Mouse (Mus musculus): ENCODE results near the gene Tnnt2.
A peak's percentile ranks its signal among the peaks of the same experiment; 100 is the strongest.

Gene Tnnt2

DNA sequence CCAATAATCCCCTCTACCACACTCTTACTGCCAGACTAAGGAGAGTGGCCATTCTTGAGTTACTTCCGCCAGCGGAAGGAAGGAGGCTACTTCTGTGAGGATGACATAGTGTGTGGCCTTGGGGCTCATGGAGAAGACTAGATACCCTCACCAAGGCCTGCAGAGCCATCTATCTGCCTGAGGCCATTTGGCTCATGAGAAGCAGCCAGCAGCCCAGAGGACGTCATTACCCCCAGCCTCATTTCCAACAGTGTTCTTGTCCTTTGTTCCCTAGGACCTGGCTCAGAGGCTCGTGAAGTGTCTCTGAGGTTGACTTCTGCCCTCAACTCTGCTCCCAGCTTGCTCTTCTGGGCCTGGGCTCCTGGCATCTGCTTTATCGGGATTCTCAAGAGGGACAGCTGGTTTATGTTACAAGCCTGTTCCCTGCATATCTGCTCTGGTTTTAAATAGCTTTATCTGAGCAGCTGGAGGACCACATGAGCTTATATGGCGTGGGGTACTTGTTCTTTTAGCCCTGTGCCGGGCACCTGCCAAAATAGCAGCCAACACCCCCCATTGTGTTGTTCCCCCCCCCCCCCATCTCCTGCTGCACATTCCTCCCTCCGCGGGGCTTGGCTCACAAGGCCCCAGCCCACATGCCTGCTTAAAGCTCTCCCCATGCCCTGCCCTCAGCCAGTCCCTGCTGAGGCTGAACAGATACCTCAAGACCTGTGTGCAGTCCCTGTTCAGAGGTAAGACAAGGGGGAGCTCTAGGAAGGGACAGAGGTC, at the start of gene Tnnt2:
Tnnt2 (plus strand) TSS at position 639 of the 768 bp plus-strand sequence.
- DNase-seq (ENCODE audit: low spot score) = no peak

DNA sequence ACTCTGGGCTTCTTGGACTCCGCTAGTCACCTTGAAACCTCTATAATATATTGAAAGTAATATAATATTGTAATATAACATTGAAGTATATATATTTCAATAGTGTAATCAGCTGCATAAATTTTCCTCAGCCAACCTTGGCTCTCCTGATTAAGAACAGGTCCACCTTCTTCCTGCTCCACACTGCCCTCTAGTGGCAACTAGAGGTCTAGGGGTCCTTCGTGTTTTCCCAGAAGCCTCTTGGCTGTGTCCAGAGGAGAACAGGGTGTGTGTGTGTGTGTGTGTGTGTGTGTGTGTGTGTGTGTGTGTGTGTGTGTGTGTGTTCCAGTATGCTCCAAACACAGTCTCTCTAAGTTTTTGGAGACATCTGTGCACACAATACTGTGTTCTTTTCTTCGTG, 48.4 kb upstream of the Tnnt2 start:
- peak; percentile 54 for DNase-seq (ENCODE audit: low spot score)

GRCm38 (mm10) chr1:135788708-135789107, 47.4 kb upstream of the Tnnt2 start:
- DNase-seq (ENCODE audit: low spot score) = no peak

- DNase-seq (ENCODE audit: low spot score) = peak; percentile 46
These were observed 46.3 kb upstream of the Tnnt2 start for GRCm38 (mm10) chr1:135789815-135790214.

DNA sequence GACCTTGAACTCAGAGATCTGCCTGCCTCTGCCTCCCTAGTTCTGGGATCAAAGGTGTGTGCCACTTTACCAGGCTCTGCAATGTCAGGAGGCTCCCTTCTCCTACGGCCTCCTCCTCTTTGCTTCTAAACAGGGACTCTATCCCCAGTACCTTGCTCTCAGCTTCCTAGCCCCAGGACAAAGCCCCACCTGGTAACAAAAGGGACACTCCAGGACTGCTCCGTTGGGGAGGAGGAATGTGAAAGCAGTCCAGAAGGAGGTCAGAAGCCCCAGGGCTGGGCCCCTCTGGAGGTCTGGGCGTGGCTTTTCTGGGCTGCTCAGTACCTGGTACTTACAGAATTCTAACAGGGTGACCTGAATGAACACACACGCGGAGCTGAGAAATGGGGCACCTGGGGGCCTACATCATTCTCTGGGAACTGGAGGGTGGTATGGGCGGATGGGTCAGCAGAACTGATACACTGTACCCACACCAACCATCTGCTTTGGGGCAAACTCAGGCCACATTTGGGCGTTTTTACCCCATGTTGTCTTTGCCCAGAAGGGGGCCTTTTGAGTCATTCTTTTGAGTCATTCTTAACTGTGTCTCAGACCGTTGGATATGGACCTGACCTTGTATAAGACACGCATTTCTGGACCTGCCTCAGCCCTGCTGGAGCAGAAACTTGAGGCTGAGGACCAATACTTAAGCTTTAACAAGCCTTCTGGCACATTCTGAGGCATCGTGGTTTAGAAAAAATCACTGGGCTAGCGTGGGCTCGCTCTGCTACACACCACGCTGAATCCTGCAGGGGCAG, 43.8 kb upstream of the Tnnt2 start:
- no peak for DNase-seq (ENCODE audit: low spot score)

DNA sequence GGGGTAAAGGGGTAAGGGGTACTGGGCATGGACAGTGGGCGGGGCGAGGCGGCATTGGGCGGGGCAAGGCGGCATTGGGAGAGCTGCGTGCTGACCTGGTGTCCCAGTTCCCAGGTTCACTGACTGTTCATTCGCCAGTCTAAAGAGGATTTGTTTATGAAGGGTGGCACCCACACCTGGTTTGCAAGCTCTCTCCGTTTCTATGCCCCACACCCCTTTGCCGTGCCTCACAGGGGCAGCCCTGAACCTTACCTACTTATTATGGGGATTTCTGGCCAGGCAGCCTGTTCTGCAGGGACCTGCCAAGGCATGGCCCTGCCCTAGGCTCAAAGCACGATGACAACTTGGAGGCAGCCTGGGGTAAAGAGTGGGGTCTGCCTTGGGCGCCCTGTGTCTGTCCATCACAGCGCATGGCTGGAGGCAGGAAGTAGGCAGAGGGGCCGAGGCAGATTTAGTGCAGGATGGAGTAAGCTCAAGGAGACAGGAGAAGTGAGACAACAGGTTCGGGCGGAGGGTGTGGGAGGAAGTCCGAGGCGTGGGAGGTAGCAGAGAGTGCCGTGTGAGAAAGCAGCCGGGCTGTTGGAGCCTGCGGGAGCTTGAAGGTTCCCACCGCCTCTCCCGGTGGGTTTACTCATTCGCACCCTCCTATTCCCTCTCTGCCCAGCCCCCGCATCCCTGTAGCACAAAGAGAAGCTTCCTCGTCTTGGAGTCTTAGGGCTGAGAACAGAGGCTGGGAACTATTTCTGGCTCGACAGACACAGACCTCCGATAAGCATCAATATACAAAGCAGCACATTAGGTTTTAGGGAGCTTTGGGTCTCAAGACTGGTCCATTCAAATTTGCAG, 42.6 kb upstream of the Tnnt2 start:
- no peak for DNase-seq (ENCODE audit: low spot score)

GRCm38 (mm10) chr1:135794216-135795134, 41.7 kb upstream of the Tnnt2 start:
- DNase-seq (ENCODE audit: low spot score) = no peak

DNA sequence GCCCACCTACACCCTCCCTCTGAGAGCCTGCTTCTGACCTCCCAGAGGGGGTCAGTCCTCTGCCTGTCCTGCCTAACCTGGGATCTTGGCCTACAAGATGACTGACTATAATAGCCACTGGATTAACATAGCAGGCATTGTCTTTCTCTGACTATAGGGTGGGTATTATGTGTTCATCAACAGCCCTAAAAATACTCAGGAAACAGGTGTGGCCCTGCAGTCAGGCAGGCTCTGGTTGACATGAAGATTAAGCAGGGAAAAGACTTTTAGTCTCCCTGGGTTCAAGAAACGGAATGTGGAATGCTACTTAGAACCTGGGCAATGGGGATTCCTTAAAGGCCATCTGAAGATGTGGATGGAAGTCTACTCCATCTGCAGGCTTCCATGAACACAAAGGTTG, 37.7 kb upstream of the Tnnt2 start:
- DNase-seq (ENCODE audit: low spot score) = no peak

- no peak for DNase-seq (ENCODE audit: low spot score)
These were observed 37.0 kb upstream of the Tnnt2 start for GRCm38 (mm10) chr1:135799109-135799627.

- DNase-seq (ENCODE audit: low spot score) = no peak
These were observed 35.8 kb upstream of the Tnnt2 start for GRCm38 (mm10) chr1:135800192-135800950.

DNA sequence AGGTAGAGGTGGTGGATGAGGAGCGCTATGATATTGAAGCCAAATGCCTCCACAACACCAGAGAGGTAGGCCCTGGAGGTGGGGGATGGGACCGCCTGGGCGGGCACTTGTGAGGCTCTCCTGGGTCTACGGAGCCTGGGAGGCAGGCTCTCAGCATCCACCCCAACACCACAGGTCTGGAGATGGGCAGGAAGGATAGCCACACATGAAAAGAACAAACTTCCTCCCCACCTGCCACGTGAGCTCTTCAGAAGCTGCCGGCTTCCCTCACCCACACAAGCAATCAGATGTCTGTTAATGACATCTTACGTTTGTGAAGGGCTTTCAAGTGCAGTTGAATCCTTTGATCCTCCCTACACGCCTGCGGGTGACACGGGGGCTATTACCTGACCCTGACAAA, 28.6 kb upstream of the Tnnt2 start:
- no peak for DNase-seq (ENCODE audit: low spot score)

- DNase-seq (ENCODE audit: low spot score) = no peak
These were observed 26.0 kb upstream of the Tnnt2 start for GRCm38 (mm10) chr1:135810180-135810579.

GRCm38 (mm10) chr1:135811016-135811646, 25.0 kb upstream of the Tnnt2 start:
- peak; percentile 79 for DNase-seq (ENCODE audit: low spot score)

DNA sequence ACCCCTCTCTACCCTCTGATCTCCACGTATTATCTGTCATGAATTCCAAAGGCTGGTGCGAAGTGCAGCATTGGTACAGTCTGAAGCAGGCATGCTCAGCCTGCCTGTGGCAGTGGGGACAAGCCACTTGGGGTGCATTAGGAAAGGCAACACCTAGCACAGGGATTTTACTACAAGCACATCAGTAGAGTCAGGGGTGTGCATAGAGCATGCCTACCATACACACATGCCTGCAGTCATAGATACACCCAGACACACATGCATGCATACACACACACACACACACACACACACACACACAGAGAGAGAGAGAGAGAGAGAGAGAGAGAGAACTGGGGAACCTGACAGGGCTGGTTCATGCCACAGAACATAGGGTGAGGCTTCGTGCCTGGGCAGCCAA, 23.9 kb upstream of the Tnnt2 start:
- DNase-seq (ENCODE audit: low spot score) = no peak

- no peak for DNase-seq (ENCODE audit: low spot score)
These were observed 23.5 kb upstream of the Tnnt2 start for GRCm38 (mm10) chr1:135812618-135813017.

GRCm38 (mm10) chr1:135813071-135813470, 23.1 kb upstream of the Tnnt2 start:
- DNase-seq (ENCODE audit: low spot score) = no peak

- DNase-seq (ENCODE audit: low spot score) = no peak
These were observed 22.3 kb upstream of the Tnnt2 start for GRCm38 (mm10) chr1:135813687-135814395.

DNA sequence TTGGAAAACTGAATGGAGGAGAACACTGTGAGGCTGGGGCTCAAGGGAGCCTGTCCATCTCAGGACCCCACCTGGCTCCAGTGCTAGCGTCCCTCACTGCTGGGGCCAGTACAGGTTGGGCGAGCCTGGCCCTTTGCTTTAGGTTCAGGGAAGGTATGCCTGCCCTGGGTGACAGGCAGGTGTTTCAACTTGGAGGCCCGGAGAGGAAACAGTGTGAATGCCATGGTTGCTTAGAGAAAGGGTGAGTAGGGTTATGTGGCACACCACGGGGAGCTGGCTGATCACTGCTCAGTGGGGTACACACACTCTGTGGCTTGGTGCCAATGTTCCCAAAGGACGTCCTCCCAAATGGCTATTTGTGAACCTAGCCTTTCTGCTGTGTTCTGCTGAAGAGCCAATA, 21.6 kb upstream of the Tnnt2 start:
- no peak for DNase-seq (ENCODE audit: low spot score)

DNA sequence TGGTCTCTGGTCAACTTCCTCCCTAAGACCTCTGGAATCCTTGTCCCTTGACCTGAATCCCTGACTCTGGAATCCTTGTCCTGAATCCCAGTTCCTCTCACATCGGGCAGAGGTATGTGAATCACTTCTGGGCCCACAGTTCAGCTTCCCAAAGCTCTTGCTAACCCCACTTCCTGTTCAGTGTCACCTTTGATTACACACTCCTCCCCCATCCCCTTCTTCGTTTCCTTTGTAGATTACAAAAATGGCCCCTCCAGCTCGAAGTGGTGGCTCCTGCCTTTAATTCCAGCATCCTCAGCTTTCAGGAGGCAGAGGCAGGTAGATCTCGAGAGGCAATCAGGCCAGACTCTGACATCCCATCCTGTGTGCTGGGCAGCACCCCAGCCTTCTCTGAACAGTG, 18.6 kb upstream of the Tnnt2 start:
- DNase-seq (ENCODE audit: low spot score) = no peak
